Mouse (Mus musculus) adrenal gland, postnatal 14 days (tissue): ENCODE measurements around the gene Zc2hc1c. TPM values are rescaled to one million over a fixed set of nuclear protein-coding genes. Genes with fewer than 3 reads are reported as not detected.
"Not testable (repeated sequence)": the region's sequence is repeated elsewhere in the genome, so short reads cannot be mapped to it uniquely, and the experiment has no call there.

Experiments
- DNase-seq: peaks from one replicate; pipeline ENCODE4 v3.0.0; 2021; ENCODE audit warnings: mixed read lengths
- long read RNA-seq, 2 experiments: library from polyadenylated mRNA; stranded (forward); transcript quantifications; one replicate each; pipeline ENCODE4 v2.0.0; 2021
- total RNA-seq: library from RNA; stranded (reverse); gene quantifications from 2 replicates; pipeline ENCODE4 v1.2.3, GENCODE M21; 2021

Gene Zc2hc1c
- total RNA-seq, result 0.98 and 1.1 TPM in 2 replicates
- long read RNA-seq, experiment 1, full-length matches to known transcripts, result 5 of 6 reads
- long read RNA-seq, experiment 1, partial matches to known transcripts, result 1 of 6 reads
- long read RNA-seq, experiment 1, other reads (novel, unspliced or antisense), result 0 of 6 reads
- long read RNA-seq, experiment 2, result 0 reads

DNA sequence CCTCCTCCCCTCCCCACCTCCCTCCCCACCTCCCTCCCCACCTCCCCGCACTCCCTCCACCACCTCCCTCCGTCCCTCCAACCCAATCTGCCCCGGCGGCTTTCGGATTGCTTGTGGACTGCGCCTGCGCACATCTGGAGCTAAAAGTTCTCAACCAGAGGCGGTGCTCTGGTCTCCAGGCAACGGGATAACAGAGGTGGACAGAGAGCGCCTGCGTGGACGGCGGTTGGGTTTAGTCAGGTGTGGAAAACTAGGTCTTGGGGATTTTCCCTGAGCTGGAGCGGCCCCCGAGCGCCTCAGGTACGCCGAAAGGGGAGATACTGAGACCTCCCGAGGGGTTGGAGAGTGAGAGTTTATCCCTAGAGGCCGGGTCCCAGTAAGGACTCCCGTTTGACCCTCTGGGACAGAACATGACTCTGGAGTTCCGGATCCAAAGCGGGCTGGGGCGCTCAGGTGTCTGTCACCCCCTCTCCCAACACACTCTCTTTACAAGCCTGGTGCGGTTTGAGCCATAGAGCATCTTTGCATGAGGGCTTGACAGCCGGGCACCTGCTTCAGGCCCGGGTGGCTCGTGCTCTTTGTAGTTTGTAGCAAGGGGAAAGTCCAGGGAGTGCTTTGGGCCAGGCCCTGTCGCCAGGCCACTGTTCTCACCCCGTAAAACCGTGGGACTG lies at the start of gene Zc2hc1c:
Zc2hc1c (plus strand) TSS at position 106 of the 671 bp plus-strand sequence.
- DNase-seq, result peak; percentile 95

DNA sequence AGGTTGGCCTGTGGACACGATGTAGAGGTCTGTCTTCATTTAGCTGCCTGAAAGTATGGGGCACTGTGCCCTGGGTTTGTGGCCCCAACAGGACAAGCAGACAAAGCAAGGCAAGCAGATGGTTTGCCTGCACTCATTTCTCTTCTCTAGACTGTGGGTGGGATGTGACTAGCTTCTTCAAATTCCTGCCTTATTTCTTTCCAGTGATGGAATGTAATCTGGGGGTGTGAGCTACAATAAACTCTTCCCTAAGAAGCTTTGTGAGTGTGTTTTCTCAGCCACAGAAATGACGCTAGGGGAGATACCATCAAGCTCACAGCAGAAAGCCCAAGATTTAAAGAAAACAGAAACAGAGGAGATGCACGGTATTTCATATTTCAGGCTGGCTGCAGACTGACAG lies 36.3 kb upstream of the Zc2hc1c start:
- DNase-seq, result no peak

DNA sequence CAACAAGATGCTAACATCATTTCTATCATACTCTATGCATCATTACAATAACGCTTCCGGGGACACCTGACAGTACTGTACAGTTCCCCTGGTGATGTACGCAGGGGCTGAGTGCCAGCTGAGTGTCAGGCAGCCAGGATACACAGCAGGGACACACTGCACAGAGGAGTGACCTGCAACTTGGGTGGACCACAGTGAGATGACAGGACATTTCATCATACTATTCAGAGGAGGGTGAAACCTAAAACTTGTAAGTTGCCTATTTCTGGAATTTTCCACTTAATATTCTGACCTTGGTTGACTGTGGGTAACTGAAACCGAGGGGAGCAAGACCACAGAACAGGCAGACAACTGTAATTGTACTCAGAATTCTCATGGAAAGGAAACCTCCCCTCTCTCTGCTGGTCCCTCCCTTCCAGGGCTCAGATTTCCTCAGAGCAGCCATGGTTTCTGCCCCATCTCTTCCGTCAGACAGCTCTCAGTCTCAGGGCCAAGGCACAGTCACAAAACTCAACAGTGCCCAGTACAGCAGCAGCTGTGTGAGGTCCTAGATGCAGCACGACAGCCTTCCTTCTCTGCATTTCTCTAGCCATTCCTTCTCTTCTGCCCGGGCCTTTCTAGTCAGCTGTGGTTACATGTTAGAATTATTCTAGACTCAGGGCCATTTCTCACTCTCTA lies 32.2 kb upstream of the Zc2hc1c start:
- no peak for DNase-seq

DNA sequence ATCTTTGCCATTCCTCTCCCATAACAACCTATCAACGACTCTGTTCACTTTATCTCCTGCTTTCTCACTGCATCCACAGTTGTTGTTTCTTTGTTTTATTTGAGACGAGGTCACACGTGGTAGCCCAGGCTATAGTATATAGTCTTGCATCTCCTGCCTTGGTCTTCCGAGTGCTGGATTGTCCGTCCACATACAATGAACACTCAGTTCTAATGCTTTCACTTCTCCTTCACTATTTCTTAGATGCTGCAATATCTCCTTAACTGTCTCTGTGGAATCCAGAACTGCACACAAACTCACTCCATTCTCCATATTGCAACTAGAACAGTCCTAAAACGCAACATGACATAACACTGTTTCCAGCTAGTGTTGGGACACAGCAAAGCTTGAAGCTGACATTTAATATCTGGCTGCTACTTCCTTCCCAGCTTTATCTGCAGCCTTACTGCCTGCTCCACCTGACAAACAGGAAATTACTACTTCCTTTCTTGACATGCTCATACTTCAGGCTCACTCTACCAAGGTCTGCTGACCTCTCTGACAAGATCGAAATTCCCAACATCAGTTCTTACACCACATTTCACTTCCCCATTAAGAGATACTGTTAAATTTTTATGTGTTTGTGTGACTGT lies 31.3 kb upstream of the Zc2hc1c start:
- DNase-seq, result no peak

DNA sequence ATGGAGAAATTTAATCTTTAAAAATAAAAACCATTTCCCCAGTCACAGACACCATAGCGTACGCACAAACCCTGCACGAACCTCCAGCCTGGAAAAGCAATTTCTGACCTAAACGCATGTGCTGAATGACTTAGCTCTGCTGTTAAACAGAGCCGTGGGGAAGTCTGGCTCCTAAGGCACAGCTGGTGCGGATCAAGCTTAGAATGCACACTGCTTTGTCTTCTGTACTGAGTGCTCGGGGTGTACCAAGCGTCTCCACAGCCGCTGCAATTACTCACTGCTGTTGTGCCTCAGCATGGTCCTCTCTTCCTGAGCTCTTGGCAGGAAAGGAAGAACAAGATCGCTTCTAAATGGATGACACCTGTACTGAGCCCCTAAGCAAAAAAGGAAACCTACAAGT lies 25.9 kb upstream of the Zc2hc1c start:
- DNase-seq, result no peak

DNA sequence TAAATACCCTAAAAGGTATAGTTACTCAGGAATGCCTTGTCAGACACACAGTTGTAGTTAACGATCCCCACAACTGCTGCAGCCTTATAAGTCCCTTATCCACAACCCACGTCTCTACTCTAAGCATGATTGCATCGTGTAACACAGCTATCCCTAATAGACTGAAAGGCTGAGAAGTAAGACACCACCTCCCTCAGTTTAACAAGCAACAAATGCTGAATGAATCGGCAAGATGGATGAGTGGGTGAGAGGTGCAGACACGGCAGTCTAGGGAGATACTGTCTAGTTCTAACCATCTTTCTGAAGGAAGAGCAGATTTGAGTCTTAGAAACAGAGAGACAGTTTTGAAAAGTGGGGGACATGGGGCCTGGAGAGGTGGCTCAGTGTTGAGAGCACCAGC lies 25.2 kb upstream of the Zc2hc1c start:
- no peak for DNase-seq

DNA sequence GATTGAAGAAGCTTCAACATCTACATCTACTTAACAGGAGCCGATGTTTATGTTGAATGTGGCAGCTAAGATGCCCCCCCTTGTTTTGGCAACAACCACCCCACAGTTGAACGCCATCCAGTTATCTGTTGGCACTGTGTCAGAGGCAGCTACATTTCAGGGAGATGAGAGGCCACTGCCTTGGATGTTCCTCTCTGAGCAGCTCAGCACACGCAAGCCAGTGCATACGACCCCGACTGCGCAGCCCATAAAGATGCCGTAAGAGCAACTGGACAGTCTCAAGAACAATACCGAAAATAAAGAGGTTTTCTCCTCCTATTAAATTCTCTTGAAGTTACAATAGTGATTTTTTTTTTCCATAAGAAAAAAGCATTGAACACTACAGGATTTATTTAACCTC lies 23.9 kb upstream of the Zc2hc1c start:
- DNase-seq, result no peak

DNA sequence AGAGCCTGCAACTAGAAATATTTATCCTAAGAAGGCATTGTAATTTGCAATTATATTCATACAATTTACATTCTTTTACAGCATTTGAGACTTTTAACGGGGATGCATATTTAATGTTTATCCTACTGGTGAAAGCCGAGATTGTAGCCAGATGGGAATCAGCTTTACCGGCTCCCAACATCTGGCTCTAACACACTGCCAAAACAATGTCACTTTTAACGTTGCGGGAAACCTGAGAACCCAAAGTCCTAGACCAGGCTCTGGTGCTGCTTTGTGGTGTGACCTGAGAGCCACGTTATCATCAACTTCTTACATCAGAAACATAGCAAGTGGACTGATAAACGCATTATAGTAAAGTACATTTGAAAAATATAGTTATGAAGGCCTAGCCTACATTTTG lies 23.5 kb upstream of the Zc2hc1c start:
- no peak for DNase-seq

DNA sequence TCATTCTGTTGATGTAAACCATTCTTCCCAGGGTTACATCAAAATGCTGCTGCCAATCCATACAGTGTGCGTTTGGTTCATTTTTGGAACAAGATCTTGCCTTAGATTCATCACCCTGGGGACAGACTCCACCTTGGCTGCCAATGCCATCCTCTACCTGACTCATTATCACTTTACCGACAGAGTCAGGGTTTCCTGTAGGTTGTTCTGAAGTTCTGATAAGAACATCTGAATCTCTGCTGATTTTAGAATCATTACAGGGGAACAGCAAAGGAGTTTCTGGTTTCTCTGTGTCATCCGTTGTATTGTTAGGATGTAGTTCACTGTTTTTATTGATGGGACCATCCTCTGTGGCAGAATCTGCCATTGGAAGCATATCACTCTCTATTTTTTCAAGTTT lies 22.1 kb upstream of the Zc2hc1c start:
- no peak for DNase-seq

DNA sequence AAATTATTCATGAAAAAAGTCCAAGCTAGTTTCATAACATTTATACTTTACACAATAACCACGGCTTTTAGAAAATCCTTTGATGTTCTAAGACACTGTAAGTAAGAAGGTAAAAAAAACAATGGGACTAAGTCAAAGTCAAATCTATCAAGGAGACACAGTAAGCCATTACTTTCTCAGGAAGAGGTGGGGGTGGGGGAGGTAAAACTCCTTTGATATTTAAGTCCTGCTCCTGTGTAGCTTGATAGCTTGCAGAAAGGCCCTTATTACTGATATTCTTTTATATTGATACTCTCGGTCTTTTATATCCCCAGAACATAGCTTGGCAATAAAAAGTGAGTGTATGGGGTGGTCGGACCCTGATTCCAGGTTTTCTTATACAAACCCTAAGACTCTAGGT lies 18.6 kb upstream of the Zc2hc1c start:
- DNase-seq, result no peak

DNA sequence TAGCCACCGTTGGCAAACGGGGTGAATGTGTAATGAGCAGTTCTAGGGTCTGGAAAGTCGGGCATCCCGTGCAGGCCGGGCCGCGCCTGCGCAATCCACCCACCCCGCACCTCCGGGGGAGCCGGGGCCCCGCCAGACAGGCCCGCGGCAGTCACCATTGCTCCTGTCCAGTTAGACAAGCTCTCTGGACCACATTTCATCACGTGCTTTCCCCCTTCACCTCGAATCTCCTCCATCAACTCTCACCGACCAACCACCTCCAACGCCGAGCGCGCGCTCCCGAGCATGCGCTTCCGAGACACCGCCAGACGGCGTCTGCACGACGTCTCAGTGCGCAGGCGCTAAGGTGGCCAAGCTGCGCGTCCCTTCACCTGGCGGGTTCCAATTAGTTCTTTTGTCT lies 18.1 kb upstream of the Zc2hc1c start, which contains the start of gene Mlh3:
Mlh3 (minus strand) TSS at position 281 of the 400 bp plus-strand sequence.
- DNase-seq, result peak; percentile 91

DNA sequence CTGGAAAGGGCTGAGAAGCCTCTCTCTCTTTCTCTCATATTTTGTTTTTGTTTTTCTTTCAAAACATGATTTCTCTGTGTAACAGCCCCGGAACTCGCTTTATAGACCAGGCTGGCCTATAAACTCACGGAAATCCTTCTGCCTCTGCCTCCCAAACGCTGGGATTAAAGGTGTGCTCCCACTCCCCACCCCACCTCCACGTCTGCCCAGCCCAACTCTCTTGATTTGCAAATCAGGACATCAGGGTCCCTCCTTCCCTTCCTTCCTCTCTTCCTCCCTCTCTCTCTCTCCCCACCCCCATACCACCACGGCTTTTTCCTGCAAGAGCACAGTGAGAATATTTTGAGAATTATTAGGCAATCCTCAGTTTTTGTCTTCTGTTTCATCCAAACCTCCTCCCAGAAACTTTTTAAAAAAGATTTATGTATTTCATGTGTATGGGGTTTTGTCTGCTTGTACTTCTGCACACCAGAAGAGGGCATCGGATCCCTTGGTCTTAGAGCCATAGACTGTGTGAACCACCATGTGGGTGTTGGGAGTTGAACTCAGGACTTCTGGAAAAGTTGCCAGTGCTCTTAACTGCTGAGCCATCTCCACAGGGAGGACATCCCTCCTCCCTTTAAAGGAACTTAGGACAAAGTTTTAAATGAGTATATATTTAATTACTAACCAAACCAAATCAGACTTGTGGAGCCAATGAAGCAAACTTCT lies 17.1 kb upstream of the Zc2hc1c start:
- no peak for DNase-seq

DNA sequence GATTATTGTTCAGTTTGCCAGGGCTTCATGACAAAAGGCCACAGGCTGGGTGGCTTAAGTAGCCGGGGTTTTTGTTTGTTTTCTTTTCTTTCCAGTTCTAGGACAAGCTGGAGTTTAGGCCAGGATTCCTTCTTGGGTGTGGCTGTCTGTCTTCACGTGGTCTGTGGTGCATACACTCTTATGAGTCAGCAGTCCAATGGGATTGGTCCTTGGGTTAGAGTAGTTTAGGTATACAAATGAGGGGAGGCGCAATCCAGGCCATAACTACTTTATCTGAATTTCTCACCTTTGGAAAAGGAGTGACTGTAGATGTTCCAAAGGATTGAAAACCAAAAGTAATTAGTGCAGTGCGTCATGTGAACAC lies 16.6 kb upstream of the Zc2hc1c start:
- DNase-seq, result no peak

DNA sequence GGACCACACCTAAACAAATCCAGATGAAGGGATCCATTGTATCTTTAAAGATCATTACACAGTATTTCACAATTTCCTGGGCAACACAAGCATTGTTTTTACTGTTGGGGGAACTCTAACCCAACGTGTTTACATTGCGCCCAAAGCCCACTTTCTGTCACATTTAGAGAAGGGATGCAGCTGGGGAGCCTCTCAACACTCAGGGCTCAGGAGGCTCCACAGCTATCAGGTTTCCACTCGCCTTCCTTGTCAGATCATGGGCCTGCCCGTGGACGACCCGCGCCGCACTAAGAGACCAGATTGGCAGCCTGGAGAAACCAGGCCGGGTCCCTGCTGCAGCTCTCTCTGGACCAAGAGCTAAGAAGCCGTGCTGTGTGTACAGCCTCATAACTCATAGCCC lies 14.9 kb upstream of the Zc2hc1c start:
- no peak for DNase-seq

DNA sequence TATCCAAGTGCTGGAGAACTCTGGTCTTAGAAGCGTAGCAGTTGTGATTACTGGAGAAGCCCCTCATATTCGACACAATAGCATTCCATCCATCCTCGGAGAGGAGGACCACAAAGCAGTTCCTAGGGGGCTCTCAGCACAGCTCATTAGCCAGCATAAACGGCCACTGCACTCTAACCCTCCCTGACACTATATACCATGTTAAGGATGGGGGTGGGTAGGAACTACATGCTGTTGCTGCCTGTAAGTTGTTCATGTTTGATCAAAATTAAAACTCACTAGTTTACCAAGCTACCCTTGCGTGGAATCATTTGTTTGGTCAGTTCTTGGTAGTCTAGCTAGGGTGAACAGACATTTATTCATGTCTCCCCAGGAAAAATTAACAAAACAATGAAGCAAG lies 12.1 kb upstream of the Zc2hc1c start:
- no peak for DNase-seq

DNA sequence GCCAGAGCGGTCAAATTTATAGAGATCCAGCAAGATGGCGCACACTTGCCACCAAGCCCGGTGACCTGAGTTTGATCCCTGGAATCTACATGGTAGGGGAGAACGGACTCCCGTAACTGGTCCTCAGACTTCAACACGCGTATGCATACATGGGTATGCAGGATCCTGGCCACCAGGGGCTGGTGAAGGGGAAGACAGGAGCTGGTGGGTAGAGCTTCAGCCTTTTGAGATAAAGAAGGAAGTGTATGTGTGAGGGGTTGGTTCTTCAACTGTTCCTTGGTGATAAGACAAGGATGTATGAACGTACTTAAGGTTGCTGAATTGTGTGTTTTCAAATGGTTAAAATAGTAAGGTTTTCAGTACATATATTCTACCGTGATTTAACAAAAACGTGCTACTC lies 9.5 kb upstream of the Zc2hc1c start:
- DNase-seq, result no peak

DNA sequence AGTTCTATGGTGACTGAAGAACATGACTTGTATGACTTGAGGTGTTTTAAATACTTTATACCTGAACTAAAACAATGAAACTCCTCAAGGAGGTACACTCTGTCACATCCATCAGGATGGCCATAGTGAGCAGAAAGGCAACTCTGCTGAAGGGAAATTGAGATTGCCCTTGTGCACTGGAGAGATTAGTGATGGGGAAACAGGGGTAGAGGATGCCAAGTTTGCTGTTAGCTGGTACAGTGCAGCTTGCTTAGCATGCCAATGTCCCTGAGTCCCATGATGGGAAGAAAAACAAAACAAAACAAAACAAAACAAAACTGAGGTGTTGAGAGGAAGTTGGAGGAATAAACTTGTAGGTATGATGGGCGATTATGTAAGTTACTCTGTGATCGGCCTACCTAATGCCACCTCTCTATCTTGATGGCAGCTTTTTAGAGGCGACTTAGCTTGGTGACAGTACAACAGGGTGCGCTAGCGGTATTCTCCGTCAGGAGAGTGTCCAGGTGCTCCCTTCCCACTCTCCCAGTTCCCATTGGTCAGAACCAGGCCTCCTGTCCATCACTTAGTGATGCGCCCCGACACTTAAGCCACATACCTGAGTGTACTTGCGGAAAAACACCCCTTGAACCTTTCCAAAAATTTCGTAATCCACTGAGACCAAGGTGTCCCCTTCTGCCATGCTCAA lies 8.9 kb upstream of the Zc2hc1c start:
- peak; percentile 44 for DNase-seq

DNA sequence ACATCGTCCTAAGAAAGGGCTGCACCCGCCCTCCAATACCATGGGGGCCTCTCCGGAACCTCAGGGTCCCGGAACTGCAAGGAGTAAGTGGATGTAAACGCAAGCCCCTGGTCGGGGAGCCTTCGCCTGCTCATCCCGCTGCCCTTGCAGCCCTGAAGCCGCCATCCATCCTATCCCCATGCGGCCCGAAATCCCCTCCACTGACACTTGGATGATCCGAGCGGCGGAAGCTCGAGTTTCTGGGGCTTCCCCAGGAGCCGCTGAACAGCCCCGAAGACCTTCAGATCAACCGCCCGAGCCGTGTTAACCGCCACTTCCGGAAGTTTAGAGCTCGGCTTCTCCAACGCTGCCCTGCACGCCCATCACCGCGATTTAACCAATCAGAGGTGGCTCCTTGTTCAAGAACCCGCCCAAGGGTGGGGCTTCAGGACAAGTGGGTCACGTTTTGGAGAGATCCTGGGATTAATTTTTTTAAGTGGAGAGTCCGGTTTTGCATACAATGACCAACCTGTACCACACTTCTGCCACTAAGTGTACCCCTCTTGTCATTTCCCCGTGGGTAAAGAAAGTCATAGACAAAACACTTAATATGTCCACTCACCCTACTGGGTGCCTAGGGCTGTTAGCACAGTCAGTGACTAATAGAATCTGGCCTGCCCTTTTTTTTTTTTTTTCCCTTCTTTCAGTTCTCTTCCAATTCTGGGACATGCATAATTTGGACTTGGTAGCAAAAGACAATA lies 8.1 kb upstream of the Zc2hc1c start:
- peak; percentile 97 for DNase-seq

DNA sequence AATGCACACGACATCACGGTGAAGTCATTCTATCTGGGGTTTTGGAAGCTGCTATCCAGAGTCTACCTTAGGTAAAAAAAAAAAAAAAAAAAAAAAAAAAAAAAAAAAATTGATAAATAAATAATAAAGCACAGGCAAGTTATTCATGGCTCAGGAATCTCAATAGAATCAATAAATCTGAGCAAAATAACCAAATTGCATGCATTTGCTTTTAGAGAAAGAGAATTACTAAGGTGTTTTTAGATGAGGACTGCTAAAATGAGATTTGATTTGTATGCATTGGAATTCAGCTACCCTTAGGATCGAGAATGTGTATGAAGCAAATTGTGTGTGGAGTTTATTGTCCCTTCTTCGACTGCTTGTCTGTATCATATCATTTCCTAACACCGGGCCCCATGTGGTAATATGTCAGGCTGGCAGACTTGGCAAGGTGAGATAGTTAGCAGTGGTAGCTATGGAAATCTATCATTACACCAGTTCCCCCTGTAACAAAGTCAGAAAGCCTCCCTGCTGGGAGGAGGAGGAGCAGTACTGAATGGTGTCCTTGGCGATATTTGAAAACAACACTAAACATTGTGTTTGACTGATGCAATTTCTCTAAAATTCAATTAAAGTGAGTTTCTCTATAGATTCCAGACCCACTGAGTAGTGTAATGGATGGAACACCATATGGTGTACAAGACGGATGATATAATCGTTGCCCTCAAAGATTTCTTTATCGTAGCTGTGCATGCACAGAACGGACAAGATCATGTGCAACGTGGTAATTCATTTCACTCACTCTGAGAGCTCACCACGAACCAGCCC lies 7.3 kb upstream of the Zc2hc1c start:
- DNase-seq, result no peak

DNA sequence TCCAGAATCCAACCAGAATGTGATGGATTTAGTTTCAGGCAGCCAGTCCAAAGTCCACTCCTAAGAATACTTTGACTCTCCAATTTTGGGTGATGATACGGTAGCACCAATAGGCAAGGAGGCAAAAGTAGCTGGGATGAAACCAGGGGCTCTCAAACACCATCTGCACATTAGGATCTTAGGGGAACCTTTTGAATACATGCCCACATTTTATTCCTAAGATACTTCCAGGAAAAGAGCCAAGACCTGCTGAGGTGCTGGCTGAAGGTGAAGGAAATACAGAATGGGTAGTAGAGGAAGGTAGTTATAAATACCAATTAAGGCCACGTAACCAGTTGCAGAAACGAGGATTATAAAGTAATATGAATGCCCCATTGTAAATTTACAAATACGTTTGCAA lies 6.6 kb upstream of the Zc2hc1c start:
- DNase-seq, result not testable (repeated sequence)

DNA sequence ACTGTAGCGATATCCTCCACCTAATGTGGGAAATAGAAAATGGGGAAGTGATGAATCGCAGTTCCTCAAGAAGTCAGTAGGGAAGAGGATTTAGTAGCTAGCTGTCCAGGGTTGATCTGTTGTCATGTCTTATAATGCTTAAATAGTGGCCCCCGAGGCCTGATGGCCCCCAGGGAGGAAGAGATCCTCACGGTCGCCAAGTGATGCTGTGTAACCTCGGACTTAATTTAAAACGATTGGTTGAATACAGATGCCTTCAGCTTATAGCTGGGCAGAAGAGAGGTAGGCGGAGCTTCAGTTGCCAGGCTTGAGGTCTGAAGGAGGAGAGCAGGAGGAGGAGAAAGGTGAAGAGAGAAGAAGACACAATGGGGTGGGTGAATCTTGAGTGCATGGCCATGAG lies 4.1 kb upstream of the Zc2hc1c start:
- DNase-seq, result no peak
